Mouse (Mus musculus) MEL (cell line): ENCODE measurements around the gene Mapk8ip1.

ENCODE experiments used
- BHLHE40 ChIP-seq: IDR thresholded peaks from 2 replicates; pipeline ENCODE4 v1.6.1; 2012; ENCODE audit warnings: low read depth, mild to moderate bottlenecking, inconsistent platforms, low read length, improper control_type of control experiment, borderline replicate concordance
- CTCF ChIP-seq, 3 experiments: IDR thresholded peaks in 2 of 3; conservative IDR thresholded peaks in 1 of 3; 2 replicates each; pipeline ENCODE4 v1.5.1; 2011 to 2012; ENCODE audit warnings: low read length in 3 of 3, low read depth in 2 of 3, mild to moderate bottlenecking in 2 of 3, improper control_type of control experiment in 1 of 3, inconsistent platforms in 1 of 3, mixed read lengths in 1 of 3, moderate library complexity in 1 of 3; ENCODE audit not compliant: control insufficient read depth in 1 of 3, insufficient read depth in 1 of 3, poor library complexity in 1 of 3, severe bottlenecking in 1 of 3
- EP300 ChIP-seq, 2 experiments: IDR thresholded peaks; 2 replicates each; pipeline ENCODE4 v1.6.1; 2011; ENCODE audit warnings: improper control_type of control experiment in 2 of 2, low read length in 2 of 2, low read depth in 1 of 2, mild to moderate bottlenecking in 1 of 2
- KAT2A ChIP-seq: conservative IDR thresholded peaks from 2 replicates; pipeline ENCODE4 v1.6.1; 2012; ENCODE audit warnings: low read depth, low read length, improper control_type of control experiment, inconsistent platforms
- MAFK ChIP-seq: IDR thresholded peaks from 2 replicates; pipeline ENCODE4 v1.6.1; 2011; ENCODE audit warnings: low read depth, mild to moderate bottlenecking, low read length, improper control_type of control experiment, borderline replicate concordance
- POLR2A ChIP-seq, 2 experiments: IDR thresholded peaks; 2 replicates each; pipeline ENCODE4 v1.6.1; 2011 to 2012; ENCODE audit warnings: low read length in 2 of 2, mild to moderate bottlenecking in 2 of 2, control low read depth in 1 of 2, improper control_type of control experiment in 1 of 2, low read depth in 1 of 2, moderate library complexity in 1 of 2; ENCODE audit not compliant: control insufficient read depth in 1 of 2, insufficient read depth in 1 of 2, poor library complexity in 1 of 2
- POLR2AphosphoS2 ChIP-seq: IDR thresholded peaks from 2 replicates; pipeline ENCODE4 v1.6.1; 2011; ENCODE audit warnings: low read length, improper control_type of control experiment
- POLR2AphosphoS5 ChIP-seq: IDR thresholded peaks from 2 replicates; pipeline ENCODE4 v1.6.1; 2012; ENCODE audit warnings: low read depth, borderline replicate concordance, mild to moderate bottlenecking, inconsistent platforms, low read length, moderate library complexity, mixed read lengths
- RCOR1 ChIP-seq: IDR thresholded peaks from 2 replicates; pipeline ENCODE4 v1.6.1; 2012; ENCODE audit warnings: low read depth, mild to moderate bottlenecking, inconsistent platforms, low read length, improper control_type of control experiment
- TAL1 ChIP-seq: IDR thresholded peaks from 2 replicates; pipeline ENCODE4 v1.6.1; 2012; ENCODE audit warnings: mild to moderate bottlenecking, inconsistent platforms, low read length, moderate library complexity, mixed read lengths
- ZC3H11A ChIP-seq: IDR thresholded peaks from 2 replicates; pipeline ENCODE4 v1.6.1; 2012; ENCODE audit warnings: low read depth, mild to moderate bottlenecking, inconsistent platforms, low read length, improper control_type of control experiment
- ZNF384 ChIP-seq: IDR thresholded peaks from 2 replicates; pipeline ENCODE4 v1.6.1; 2012; ENCODE audit warnings: low read depth, mild to moderate bottlenecking, inconsistent platforms, low read length, improper control_type of control experiment

GRCm38 (mm10) chr2:92376300-92376699, 24.8 kb downstream of the Mapk8ip1 start:
- TF ChIP-seq CTCF (IDR thresholded peaks at IDR 0.05 in 2 of 3, conservative IDR thresholded peaks at IDR 0.05 in 1 of 3; ENCODE audit: control insufficient read depth in 1 of 3, insufficient read depth in 1 of 3, low read depth in 2 of 3, low read length in 3 of 3, poor library complexity in 1 of 3, severe bottlenecking in 1 of 3) (no peak), EP300 (IDR thresholded peaks at IDR 0.05; ENCODE audit: low read depth in 1 of 2, low read length in 2 of 2) (no peak), KAT2A (no peak), ZC3H11A (no peak), POLR2A (IDR thresholded peaks at IDR 0.05; ENCODE audit: control insufficient read depth in 1 of 2, insufficient read depth in 1 of 2, low read depth in 1 of 2, low read length in 2 of 2, poor library complexity in 1 of 2) (no peak), TAL1 (no peak), POLR2AphosphoS5 (no peak), RCOR1 (no peak), BHLHE40 (no peak), POLR2AphosphoS2 (no peak), ZNF384 (no peak), MAFK (no peak)
